Mouse (Mus musculus) ovary, adult 10 weeks (tissue): Measurements from ENCODE around the gene Gm5141. TPM values are rescaled to one million over a fixed set of nuclear protein-coding genes. Genes with fewer than 3 reads are reported as not detected.

Source experiments
- polyA plus RNA-seq: library from polyadenylated mRNA; stranded (reverse); fragments of 350-450 nt; fragmentation: Illumina TruSeq; extraction: RNeasy Lipid Tissue Mini Kit (QIAGEN cat#74804); gene quantifications from one replicate; pipeline ENCODE4 v1.2.3, GENCODE M21; 2014

Gm5141 gene
- polyA plus RNA-seq: 26.4 TPM

DNA sequence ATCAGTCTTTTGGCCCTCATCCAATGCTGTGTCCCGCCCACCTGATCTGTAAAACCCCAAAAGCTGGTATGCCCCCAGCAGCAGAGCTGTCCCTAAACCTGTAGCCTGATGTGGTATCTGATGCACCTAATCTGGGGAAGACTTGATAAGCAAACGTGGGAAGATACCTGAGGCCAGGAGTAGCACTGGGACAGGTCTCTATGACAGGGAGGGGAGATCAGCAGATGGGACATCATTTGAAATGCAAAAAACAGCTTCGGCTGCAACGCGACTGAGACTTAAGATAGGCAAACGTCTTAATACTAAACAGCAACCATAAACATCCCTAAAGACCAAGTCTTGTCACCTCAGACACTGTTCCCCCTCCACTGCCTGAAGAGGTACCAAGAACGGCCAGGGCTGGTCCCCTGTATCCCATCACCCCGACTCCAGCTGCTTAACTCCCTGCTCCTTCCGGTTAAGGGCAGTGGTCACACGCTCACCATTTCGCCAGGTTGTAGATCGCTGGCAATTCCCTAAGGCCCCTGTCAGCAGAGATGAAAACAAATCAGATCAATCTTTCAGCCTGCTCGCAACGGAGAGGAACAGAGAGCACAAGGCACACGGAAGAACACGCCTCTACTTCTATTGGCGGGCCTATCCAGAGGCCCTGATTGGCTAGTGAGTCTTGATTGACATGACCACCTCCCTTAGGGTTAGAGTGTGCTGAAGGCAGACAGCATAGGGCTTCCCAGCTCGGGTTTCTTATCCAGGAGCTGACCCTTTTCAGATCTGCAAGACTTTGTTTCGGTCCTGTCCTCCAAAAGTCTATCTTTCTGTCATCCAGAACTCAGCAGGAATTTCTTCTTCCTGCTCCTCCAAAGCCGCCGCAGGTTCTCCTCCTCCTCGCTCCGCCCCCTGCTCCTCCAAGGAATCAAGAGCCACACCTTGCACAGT is at the start of gene Gm5141:
Gene Gm5141 (minus strand): TSS at position 610 of the 936 bp plus-strand sequence.

DNA sequence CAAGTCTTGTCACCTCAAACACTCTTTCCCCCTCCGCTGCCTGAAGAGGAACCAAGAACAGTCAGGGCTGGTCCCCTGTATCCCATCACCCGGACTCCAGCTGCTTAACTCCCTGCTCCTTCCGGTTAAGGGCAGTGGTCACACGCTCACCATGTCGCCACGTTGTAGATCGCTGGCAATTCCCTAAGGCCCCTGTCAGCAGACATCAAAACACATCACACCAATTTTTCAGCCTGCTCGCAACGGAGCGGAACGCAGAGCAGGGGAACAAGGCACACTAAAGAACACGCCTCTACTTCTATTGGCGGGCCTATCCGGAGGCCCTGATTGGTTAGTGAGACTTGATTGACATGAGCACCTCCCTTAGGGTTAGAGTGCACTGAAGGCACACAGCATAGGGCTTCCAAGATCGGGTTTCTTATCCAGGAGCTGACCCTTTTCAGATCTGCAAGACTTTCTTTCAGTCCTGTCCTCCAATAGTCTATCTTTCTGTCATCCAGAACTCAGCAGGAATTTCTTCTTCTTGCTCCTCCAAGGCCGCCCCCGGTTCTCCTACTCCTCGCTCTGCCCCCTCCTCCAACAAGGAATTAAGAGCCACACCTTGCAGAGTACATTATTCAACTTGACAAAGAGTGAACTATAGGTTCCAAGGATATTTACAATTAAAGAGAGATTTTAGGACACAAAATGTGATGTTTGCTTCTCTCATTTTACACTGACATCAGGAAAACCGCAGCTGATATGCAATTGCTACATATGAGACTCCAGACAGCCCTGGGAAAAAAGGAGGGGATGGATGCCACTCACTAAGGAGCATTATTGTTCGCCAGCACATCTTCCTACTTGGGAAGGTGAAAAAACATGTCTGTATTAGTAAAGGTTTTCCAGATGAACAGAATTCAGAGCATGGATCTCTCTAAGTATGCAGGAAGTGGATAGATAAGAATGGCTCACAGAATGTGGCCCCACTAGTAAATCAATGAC is 24.9 kb downstream of the Gm5141 start, which contains the start of gene Platr25:
Gene Platr25 (minus strand): TSS at position 278 of the 984 bp plus-strand sequence.

Other genes with a start within 250 kb of the Gm5141 start
- gene Zfp935, start 227.3 kb downstream of the Gm5141 start, polyA plus RNA-seq: 45.1 TPM
- 51.2 TPM for gene Zfp934, start 214.6 kb downstream of the Gm5141 start, polyA plus RNA-seq
- 37.1 TPM for gene 6720489N17Rik, start 161.6 kb downstream of the Gm5141 start, polyA plus RNA-seq
- gene Platr25, start 25.1 kb downstream of the Gm5141 start, polyA plus RNA-seq: 79.7 TPM
- 1.7 TPM for gene Fbp2, start 72.6 kb upstream of the Gm5141 start, polyA plus RNA-seq
- 2.2 TPM for gene Fbp1, start 102.5 kb upstream of the Gm5141 start, polyA plus RNA-seq
- 16.7 TPM for gene 2010111I01Rik, start 179.1 kb upstream of the Gm5141 start, polyA plus RNA-seq